8 mouse cellular contexts compared by ENCODE assay signal in the genomic region with DNA sequence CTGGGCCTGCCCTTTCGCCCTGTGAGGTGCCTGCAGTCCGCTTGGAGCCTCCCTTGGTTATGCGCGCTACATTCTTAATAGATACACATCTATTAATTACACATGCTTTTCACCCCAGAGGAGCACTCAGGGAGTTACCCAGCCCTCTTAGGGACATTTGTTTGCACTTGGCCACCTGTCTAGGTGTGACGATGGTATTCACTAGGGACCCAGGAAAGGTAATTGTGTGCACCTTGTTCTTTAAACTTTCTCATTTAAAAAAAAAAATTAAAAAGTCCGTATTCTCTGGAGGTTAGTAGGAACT. TPM values are rescaled to one million over a fixed set of nuclear protein-coding genes. Genes with fewer than 3 reads are reported as not detected.
DNase-seq lines count a peak whose midpoint lies in the region; ATAC-seq and TF ChIP-seq lines count a peak whose summit lies in the region.

No protein-coding gene starts in this region.

- 5% methylated on average over 6 of the region's 6 CpGs for WGBS in lung, postnatal 0 days
- 9% methylated on average over 6 of the region's 6 CpGs for WGBS in intestine, embryonic 15.5 days
- WGBS in small intestine, adult 2 months, result 8% methylated on average over 6 of the region's 6 CpGs

- peak overlapping the region; percentile 98 for H3K4me2 ChIP-seq in lung, postnatal 0 days (replicated peaks; ENCODE audit: low read depth, low read length)
- peak overlapping the region; percentile 88 for H3K4me2 ChIP-seq in intestine, embryonic 15.5 days (replicated peaks)

- no peak for TF ChIP-seq EP300 in lung, postnatal 0 days (IDR thresholded peaks at IDR 0.05)

- DNase-seq in cerebellum, adult 8-10 months, result peak; percentile 37
- DNase-seq in cerebellum, postnatal 14 days, result no peak
- no peak for DNase-seq in lung, postnatal 0 days (ENCODE audit: low spot score)
- no peak for DNase-seq in lung, postnatal 25 days (ENCODE audit: low spot score)
- DNase-seq in frontal cortex, adult 2 months (ENCODE audit: extremely low spot score in 1 of 2, low spot score in 1 of 2), result no peak
- DNase-seq in embryo, embryonic 9.5 days (ENCODE audit: extremely low spot score), result no peak

- ATAC-seq in lung, postnatal 0 days, result no peak; the same call in 1 of the 2 replicates
- ATAC-seq in intestine, embryonic 15.5 days, result no peak

- no peak overlapping the region for H3K27ac ChIP-seq in lung, postnatal 0 days (ENCODE audit: low read length)
- H3K27ac ChIP-seq in intestine, embryonic 15.5 days, result no peak overlapping the region
- no peak overlapping the region for H3K27ac ChIP-seq in small intestine, adult 2 months (ENCODE audit: insufficient read depth, low read depth, low read length)

- no peaks in the 10 kb centered on the region for H3K9me3 ChIP-seq in lung, postnatal 0 days (ENCODE audit: low read length)
- no peaks in the 10 kb centered on the region for H3K9me3 ChIP-seq in intestine, embryonic 15.5 days

- no peak for TF ChIP-seq POLR2A in small intestine, adult 2 months (IDR thresholded peaks at IDR 0.05; ENCODE audit: low read depth, low read length)

- no peaks in the 10 kb centered on the region for H3K27me3 ChIP-seq in lung, postnatal 0 days (replicated peaks; ENCODE audit: insufficient read depth, low read length)
- H3K27me3 ChIP-seq in intestine, embryonic 15.5 days (replicated peaks), result no peaks in the 10 kb centered on the region
- H3K27me3 ChIP-seq in small intestine, adult 2 months (ENCODE audit: control insufficient read depth, insufficient read depth, low read length), result peaks cover 16% of the 10 kb centered on the region

- no peak for TF ChIP-seq CTCF in lung, postnatal 0 days (IDR thresholded peaks at IDR 0.05)
- no peak for TF ChIP-seq CTCF in small intestine, adult 2 months (IDR thresholded peaks at IDR 0.05; ENCODE audit: extremely low read depth, insufficient read length, insufficient replicate concordance, low read depth, low read length)

- no peaks in the 10 kb centered on the region for H3K36me3 ChIP-seq in lung, postnatal 0 days (ENCODE audit: insufficient read depth, low read length)
- no peaks in the 10 kb centered on the region for H3K36me3 ChIP-seq in intestine, embryonic 15.5 days
- no peaks in the 10 kb centered on the region for H3K36me3 ChIP-seq in small intestine, adult 2 months (ENCODE audit: control insufficient read depth, insufficient read depth, low read length)

- H3K4me1 ChIP-seq in lung, postnatal 0 days (ENCODE audit: insufficient read depth, low read depth, low read length), result no peaks in the 10 kb centered on the region; the same call in 1 of the 2 replicates
- H3K4me1 ChIP-seq in intestine, embryonic 15.5 days (replicated peaks), result no peaks in the 10 kb centered on the region
- peaks cover 3% of the 10 kb centered on the region; the same call in 1 of the 2 replicates for H3K4me1 ChIP-seq in small intestine, adult 2 months (ENCODE audit: control insufficient read depth, insufficient read depth, insufficient read length, low read length)

- H3K9ac ChIP-seq in lung, postnatal 0 days (replicated peaks; ENCODE audit: low read depth), result no peak overlapping the region; the same call in 1 of the 2 replicates
- H3K9ac ChIP-seq in intestine, embryonic 15.5 days, result peak overlapping the region; percentile 67

- H3K4me3 ChIP-seq in lung, postnatal 0 days (ENCODE audit: low read depth, low read length), result peak overlapping the region; percentile 79
- peak overlapping the region; percentile 73 for H3K4me3 ChIP-seq in intestine, embryonic 15.5 days (replicated peaks)
- peak overlapping the region; percentile 74 for H3K4me3 ChIP-seq in small intestine, adult 2 months (ENCODE audit: low read depth, low read length)

RNA-seq across cellular contexts. Expression of a gene that starts 0.4 kb away (rescaled TPM):
- polyA plus RNA-seq in lung, postnatal 0 days (2015; fragmentation: Nextera tagmentation; extraction: Ambion mirVana), result 3.9 and 4.3 TPM in 2 replicates
- polyA plus RNA-seq in intestine, embryonic 15.5 days (2015; fragmentation: Nextera tagmentation; extraction: Ambion mirVana), result 6.0 and 6.2 TPM in 2 replicates
- polyA plus RNA-seq in small intestine, adult 2 months (2012; rRNA removed), result 0.24 and 0.27 TPM in 2 replicates
- 18.5 and 20.6 TPM in 2 replicates for polyA plus RNA-seq in frontal cortex, adult 2 months (2012; rRNA removed)
